Mouse (Mus musculus): ENCODE measurements around the gene Tac2. TPM values are rescaled to one million over a fixed set of nuclear protein-coding genes. Genes with fewer than 3 reads are reported as not detected.
A peak's percentile ranks its signal among the peaks of the same experiment; 100 is the strongest.

Gene Tac2
- total RNA-seq, 2 experiments from 2014 or later: 14.5 to 17.8 TPM

DNA sequence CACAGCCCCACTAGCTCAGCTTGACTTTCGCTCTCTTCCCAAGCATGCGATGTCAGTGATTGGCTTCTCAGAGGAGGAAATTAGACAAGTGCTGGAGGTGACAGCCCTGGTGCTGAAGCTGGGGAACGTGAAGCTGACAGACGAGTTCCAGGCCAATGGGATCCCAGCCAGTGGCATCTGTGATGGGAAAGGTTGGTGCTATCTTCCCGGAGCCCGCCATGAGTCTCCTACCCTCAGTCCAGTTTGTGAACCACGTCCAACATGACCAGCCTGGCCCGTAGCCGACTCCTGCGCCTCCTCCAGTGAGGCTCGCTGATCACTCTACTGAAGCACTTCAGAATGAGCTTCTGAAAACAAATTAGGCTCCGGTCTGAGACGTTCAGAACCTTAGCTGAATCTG lies 13.9 kb upstream of the Tac2 start:
- intact Hi-C loops (cut with DNase I): no loop called here
- no peak for DNase-seq (ENCODE audit: extremely low spot score in 1 of 2, low spot score in 2 of 2)

DNA sequence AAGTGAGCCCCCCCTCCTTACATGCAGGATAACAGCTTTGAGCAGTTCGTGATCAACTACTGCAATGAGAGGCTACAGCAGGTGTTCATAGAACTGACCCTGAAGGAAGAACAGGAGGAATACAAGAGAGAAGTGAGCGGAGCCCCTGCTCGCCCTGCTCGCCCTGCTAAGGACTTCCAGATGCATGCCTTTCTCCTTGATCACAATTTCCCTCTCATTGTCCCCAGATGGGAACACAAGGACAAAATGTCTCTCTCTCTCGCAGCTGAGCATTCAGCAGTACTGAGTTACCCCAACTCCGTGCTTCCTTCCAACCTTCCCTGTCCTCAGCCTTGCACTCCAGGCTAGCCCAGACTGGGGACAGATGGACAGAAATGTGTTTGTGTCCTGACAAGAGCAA lies 11.5 kb upstream of the Tac2 start:
- intact Hi-C loops (cut with DNase I): no loop called here
- DNase-seq (ENCODE audit: extremely low spot score in 1 of 2, low spot score in 2 of 2): no peak

DNA sequence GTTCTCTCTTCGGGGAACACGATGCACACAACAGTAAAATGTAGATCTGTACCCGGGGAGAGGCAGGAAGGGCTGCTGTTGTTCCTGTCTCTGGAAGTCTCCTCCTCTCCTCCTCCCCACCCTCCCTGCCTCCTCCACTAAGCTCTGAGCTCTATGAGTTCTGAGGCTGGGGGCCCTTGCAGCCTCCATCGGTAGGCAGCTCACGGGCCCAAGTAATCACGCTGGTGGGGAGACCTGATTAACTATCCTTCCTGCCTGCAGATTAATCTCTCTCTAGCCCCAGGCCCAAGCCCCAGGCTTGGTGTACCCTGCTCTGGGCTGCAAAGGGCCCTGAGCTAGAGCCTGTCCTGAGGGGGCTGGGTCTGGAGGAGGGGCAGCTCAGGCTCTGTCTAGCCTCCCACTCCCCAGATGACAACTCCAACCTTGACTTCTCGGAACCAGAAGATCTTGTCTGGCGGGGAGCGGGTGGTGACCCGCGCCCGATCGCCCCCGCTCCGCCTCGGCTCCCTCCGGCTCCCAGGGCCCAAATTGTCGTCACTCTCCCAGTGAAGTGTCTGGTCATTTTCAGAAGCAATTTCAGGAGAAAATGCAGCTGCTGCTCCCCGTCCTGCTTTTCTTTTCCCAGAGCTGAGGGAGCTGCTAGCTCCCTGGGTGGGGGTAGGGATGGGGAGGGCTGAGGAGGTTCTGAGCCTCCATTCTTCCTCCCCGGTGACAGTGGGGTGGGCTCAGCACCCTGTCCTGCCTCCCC lies 2.4 kb upstream of the Tac2 start:
- no peak for DNase-seq (ENCODE audit: extremely low spot score in 1 of 2, low spot score in 2 of 2)
- intact Hi-C loops (cut with DNase I): no loop called here

DNA sequence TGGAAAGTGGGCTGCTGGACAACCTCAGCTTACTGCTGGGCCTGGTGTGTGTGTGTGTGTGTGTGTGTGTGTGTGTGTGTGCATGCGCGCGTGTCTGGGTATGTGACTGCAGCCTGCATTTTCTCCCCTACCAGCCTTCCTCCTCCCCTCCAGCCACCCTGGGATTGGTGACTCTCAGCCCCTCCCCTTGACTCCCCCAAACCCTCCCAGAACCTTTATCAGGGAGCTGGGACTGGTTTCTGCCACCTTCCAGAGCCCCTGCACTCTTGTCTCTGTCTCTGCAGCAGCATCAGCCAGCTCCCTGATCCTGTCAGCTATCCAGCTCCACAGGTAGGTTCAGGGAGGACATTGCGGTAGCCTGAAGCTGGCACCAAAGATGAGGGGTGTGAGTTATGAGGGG lies 858 bp downstream of the Tac2 start:
- DNase-seq (ENCODE audit: extremely low spot score in 1 of 2, low spot score in 2 of 2): no peak
- intact Hi-C loops (cut with DNase I): no loop called here

DNA sequence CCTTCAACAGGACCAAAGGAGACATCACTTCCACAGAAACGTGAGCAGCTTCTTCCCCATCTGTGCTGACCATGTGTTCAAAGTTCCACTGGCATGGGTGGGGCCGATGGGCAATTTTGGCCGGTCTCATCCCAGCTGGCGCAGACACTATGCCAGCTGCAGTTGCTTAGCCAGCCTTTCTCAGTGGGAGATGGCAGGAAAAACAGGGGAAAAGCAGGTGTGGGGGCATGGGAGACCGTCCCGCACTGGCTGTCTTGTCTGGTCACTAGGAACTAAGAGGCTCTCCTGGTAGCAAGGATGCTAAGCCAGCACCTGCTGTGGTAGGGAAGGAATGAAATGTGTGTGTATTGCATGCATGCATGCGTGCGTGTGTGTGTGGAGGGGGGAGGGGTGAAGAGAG lies 4.2 kb downstream of the Tac2 start:
- intact Hi-C loops (cut with DNase I): no loop called here
- no peak for DNase-seq (ENCODE audit: extremely low spot score in 1 of 2, low spot score in 2 of 2)

DNA sequence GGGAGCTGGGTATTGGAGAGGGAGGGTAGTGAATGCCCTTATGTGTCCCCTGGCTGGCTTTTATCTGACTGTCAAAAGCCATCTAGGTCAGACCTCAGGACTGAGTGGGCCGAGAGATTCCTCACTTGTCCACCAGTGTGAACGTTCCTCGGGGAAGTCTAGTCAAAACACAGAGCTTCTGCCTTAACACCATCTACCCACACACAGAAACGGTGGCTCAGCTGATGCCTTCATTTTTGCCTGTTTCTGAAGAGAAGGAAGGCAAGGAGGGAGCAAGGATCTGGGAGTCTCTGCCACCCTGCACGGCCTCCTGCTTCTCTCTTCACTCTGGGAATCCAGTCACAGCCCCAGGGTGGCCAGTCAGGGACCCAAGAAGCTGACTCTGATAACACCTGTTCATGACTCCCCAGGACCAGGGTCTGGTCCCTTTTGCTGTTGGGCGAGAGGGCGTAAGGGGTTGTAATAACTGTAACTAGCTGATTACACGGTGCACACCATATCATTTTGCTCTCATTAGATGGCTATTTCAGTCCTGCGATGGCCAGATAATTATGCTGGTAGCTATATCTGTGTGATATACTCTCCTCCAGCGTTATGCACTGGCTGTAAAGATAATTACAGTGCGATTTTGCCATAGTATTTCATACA lies 6.1 kb downstream of the Tac2 start:
- DNase-seq (ENCODE audit: extremely low spot score in 1 of 2, low spot score in 2 of 2): no peak
- intact Hi-C loops (cut with DNase I): loop anchor here (5.0 to 10.0 kb wide), 2 partner anchors 33 to 454 kb away; partner anchors contain the start of gene Rbms2

DNA sequence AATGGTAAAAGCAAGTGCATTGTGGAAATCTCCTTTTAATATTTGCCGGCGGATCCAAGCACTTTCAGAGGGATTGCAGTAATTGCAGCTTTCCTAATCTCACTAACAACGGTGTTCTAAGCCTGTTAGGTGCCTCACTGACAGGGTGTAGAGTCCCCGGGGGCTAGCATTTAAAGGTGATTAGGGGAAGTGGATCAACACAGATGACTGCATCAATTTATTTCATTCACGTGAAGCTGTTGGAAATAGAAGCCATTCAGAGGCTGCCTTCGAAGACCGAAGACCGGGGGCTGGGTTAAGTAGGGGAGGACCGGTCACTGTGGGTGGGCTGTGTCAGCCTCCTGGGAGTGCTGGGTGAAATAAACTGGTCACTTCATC lies 6.6 kb downstream of the Tac2 start:
- intact Hi-C loops (cut with DNase I): loop anchor here (5.0 to 10.0 kb wide), 2 partner anchors 34 to 454 kb away; partner anchors contain the start of gene Rbms2
- no peak for DNase-seq (ENCODE audit: extremely low spot score in 1 of 2, low spot score in 2 of 2)

DNA sequence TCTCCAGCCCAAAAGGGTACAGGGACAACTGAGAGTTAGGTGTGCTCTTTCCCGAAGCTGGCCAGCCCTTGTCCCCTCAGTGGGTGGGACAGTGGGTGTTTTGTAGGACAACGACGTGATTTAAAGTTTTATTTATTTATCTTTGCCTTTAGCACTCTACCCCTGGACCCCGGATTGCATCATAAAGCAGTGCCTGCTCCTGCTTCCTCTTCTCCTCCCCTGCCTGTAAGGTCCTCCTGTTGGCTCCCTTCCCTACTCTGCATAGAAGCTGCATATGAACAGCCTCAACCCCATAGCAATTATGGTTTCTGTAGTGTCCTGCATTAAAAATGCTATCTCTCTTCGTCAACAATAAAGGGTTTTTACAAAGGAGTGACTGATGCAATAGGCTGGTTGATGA lies 7.1 kb downstream of the Tac2 start:
- no peak for DNase-seq (ENCODE audit: extremely low spot score in 1 of 2, low spot score in 2 of 2)
- intact Hi-C loops (cut with DNase I): loop anchor here (5.0 to 10.0 kb wide), 2 partner anchors 34 to 453 kb away; partner anchors contain the start of gene Rbms2

DNA sequence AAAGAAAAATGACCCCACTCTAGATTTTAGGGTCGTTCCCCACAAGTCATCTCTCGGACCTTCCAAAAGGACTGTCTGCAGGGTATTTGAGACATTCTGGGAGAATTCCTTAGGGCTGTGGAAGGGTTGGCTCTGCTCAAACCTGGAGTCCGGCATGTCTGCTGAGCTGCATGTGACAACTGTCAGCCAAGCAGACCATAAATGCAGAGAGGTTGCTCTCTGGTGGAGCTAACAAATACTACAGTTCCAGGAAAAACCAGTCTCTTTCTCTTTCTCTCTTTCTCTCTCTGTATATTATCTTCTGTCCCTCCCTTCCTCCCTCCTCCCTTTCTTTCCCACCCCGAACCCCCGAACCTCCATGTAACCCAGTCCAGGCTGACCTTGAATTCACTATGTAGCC lies 10.2 kb downstream of the Tac2 start:
- intact Hi-C loops (cut with DNase I): loop anchor here (2.0 to 10.0 kb wide), 3 partner anchors 37 to 450 kb away; partner anchors contain the start of gene Rbms2
- DNase-seq (ENCODE audit: extremely low spot score in 1 of 2, low spot score in 2 of 2): no peak

DNA sequence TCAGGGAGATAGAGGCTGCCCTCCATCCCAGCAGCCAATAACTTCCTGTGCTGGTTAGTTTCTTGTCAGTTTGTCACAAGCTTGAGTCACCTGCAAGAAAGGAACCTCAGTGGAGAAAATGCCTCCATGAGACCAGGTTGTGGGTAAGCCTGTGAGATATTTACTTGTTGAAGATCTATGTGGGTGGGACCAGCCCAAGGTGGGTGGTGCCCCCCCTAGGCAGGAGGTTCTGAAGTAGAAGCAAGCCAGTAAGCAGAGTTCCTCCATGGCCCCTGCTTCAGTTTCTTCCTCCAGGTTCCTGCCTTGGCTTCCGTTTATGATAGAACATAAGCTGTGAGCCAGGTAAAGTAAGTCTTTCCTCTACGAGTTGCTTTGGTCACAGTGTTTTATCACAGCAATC lies 12.0 kb downstream of the Tac2 start:
- DNase-seq (ENCODE audit: extremely low spot score in 1 of 2, low spot score in 2 of 2): no peak
- intact Hi-C loops (cut with DNase I): loop anchor here (5.0 to 10.0 kb wide), 2 partner anchors 271 to 449 kb away; partner anchors contain the start of genes Hsd17b6 and Rbms2

DNA sequence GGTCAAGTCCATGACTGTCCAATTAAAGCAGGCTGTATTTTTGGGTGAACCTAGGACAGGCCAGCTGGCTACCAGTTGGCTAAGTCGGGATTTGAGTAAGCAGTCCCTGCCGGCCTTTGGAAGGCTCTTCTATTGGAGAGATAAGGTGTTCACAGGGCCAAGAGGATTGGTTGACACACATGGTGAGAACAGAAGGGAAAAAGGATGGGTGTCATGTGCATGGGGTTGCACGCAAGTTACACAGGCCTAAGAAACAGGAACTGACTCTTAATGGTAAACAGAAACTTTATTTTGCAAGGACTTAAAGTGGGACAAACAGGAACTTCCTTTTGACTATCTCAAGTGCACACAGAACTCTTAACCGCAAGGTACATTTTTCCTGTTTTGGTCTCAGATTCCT lies 12.6 kb downstream of the Tac2 start:
- intact Hi-C loops (cut with DNase I): loop anchor here (5.0 to 10.0 kb wide), 2 partner anchors 270 to 448 kb away; partner anchors contain the start of genes Hsd17b6 and Rbms2
- DNase-seq (ENCODE audit: extremely low spot score in 1 of 2, low spot score in 2 of 2): no peak

DNA sequence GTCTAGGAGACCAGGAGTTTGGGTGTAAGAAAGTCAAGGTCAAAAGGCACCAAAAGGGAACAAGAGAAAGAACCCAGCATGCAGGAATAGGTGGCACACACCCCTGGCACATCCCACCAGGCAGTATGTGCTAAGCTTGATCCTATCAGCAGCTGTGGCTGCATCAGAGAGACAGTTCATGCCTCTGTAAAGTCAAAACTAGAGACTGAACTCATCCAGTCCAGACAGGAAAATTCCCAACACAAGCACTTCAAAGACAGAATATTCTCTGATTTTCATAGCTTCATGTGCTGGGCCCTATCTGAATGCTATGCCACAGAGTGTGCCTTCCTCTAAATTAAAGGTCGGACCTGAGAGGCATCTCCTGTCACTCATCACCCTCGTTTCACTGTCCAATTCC lies 13.3 kb downstream of the Tac2 start:
- intact Hi-C loops (cut with DNase I): loop anchor here (5.0 to 10.0 kb wide), 2 partner anchors 270 to 447 kb away; partner anchors contain the start of genes Hsd17b6 and Rbms2
- DNase-seq (ENCODE audit: extremely low spot score in 1 of 2, low spot score in 2 of 2): no peak

DNA sequence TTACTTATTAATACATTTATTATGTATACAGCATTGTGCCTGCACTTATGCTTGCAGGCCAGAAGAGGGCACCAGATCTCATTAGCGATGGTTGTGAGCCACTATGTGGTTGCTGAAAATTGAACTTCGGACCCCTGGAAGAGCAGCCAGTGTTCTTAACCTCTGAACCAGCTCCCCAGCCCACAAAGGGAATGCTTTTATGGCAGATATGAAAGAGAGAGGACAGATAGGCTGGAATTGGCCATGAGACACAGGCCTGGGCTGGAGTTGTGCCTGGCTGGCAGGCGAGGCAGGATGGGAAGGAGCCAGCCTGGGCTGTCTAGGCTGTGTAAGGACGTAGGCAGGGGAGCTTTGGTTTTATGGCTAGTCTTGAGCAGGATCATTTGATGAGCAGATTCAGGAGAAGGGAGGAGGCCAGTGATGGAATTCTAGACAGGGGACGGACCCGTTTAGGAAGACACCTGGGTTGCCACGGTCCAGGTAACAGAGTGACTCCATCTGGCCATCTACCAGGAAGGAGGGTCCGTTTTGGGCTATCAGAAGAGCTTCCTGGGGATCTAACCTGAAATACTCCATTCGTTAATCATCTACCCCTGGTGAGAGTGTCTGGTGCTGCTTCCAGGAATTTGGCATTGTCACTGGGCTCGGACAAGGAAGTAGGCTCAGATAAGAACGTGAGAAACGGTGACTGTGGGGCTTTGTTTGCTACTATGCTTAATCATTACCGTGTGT lies 14.0 kb downstream of the Tac2 start:
- intact Hi-C loops (cut with DNase I): loop anchor here (5.0 to 10.0 kb wide), 2 partner anchors 269 to 446 kb away; partner anchors contain the start of genes Hsd17b6 and Rbms2
- no peak for DNase-seq (ENCODE audit: extremely low spot score in 1 of 2, low spot score in 2 of 2)

DNA sequence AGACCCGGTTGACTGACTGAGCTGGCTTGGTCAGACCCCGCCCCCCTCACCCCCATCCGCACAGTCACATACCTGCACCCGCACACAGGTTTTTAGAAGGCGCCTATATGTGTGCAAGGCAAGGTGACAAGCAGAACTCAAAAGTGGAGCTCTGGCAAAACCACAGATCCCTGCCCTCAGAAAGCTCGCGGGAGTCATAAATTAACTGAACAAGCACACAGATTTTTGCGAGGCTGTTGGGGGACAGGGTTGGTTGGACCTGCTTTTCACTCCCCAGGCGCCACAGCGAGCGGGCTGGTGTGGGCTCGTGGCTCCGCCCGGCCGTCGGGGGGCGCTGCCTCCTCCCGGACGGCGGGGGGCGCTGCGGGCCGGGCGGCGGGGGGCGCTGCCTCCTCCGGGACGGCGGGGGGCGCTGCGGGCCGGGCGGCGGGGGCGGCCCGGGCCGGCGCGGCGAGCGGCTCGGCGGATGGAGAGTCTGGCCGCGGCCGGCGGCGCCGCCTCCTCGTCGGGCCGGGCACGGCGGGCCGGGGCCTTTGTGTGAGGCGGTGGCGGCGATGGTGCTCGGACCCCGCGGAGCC lies 14.9 kb downstream of the Tac2 start, which contains the start of gene Zbtb39:
TSS of gene Zbtb39 (plus strand) at position 456 of the 578 bp plus-strand sequence.
- intact Hi-C loops (cut with DNase I): loop anchor here (5.0 to 10.0 kb wide), 2 partner anchors 268 to 446 kb away; partner anchors contain the start of genes Hsd17b6 and Rbms2
- DNase-seq (ENCODE audit: extremely low spot score in 1 of 2, low spot score in 2 of 2): peak; percentile 36 to 91

DNA sequence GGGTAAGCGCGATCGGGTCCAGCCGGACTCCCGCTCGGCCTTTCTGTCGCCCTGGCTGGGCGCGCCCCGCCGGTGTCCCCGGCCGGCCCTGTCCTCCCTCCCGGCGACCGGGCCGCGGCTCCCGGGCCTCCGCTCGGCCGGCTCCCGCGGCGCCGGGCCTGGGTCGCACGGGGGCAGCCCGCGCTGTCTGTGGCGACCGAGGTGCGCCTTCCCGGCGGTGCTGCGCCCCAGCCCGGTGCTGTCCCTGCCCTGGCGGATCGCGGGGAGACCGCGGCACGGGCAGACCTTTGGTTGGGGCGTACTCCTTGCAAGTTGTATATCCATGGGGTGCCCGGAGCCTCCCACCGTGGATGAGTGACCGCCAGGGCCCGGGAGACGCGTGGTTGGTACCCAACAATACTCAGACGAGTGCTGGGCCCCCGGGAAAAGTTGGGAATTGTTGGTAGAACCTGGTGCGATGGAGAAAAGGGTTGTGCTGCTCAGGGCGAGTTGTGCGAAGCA lies 15.4 kb downstream of the Tac2 start:
- peak in 1 of 2 experiments; percentile 45 for DNase-seq (ENCODE audit: extremely low spot score in 1 of 2, low spot score in 2 of 2)

DNA sequence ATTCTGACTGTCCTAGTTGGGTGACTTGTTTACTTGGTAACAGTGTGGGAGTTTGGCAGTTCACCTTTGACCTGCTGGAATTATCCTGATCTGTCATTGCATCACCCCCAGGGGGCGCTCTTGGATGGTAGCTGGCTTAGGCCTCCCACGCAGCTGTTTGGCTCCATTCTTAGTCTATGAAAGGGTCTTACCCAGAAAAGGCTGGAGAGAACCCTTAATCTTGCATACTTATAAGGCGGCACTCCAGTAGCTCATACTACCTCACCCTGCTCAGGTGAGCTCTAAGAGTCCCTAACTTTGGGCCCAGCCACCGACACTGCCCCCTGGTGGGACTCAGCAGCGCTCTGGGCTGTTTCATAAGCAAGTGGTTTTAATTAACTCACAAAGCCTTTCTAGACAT lies 20.4 kb downstream of the Tac2 start:
- peak in 1 of 2 experiments; percentile 69 for DNase-seq (ENCODE audit: extremely low spot score in 1 of 2, low spot score in 2 of 2)
- intact Hi-C loops (cut with DNase I): loop anchor here (5.0 kb wide), 1 partner anchor 193 kb away; no protein-coding TSS in a partner anchor

More for the DNA sequence above, 15.4 kb downstream of the Tac2 start:
- intact Hi-C loops (cut with DNase I): loop anchor here (5.0 to 10.0 kb wide), 2 partner anchors 268 to 445 kb away; partner anchors contain the start of genes Hsd17b6 and Rbms2

DNA sequence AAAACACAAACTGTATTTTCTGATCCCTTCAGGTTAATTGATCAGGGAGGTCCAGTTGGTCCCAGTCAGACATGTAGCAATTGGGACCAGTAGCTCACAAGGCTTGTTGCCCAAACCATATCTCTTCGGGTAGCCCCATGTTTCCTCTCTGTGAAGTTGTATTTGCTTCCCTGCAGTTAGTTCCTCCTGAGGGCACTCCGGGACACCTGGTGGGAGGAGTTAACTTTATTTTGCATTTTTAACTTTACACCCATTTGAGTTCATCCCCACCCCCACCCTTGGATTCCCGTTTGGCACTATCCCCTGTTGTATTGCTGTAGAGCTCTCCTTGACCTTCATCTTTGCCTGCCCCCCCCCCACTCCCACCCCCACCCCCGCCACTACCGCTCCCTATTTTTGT lies 21.6 kb downstream of the Tac2 start:
- DNase-seq (ENCODE audit: extremely low spot score in 1 of 2, low spot score in 2 of 2): no peak
- intact Hi-C loops (cut with DNase I): loop anchor here (5.0 kb wide), 1 partner anchor 191 kb away; no protein-coding TSS in a partner anchor

DNA sequence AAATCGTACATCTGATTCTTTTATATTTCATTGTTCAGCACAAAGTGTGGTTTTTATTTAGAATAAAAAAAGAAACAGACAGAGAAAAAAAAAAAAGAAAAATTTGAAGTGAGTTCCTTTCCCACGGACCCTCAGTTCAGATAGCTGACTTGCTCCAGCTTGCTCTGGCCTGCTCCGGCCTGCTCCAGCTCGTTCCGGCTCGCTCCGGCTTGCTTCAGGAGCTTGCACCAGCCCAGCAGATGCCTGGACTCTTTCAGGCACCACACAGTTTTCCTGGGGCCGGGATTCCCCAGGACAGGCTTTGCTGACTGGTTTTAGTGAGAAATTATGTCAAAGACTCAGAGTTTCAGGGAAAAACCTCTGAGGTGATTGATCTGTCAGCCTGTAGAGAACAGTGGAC lies 23.0 kb downstream of the Tac2 start:
- no peak for DNase-seq (ENCODE audit: extremely low spot score in 1 of 2, low spot score in 2 of 2)
- intact Hi-C loops (cut with DNase I): loop anchor here (5.0 kb wide), 1 partner anchor 190 kb away; no protein-coding TSS in a partner anchor

Measured in left cerebral cortex, postnatal 10 days (tissue).